Mouse (Mus musculus) spleen, adult 18-20 months (tissue): ENCODE data around the gene Ankub1.

Experiments
- DNase-seq, 2 experiments: peaks; one replicate each; pipeline ENCODE4 v3.0.0; 2022; ENCODE audit warnings: mixed read lengths in 2 of 2

The Ankub1 gene

GRCm38 (mm10) chr3:57637596-57637995 is 55.0 kb downstream of the Ankub1 start:
- DNase-seq = no peak

- DNase-seq = no peak
Measured at GRCm38 (mm10) chr3:57634763-57635487, 57.7 kb downstream of the Ankub1 start.

- DNase-seq = no peak
Measured at GRCm38 (mm10) chr3:57626954-57627513, 65.6 kb downstream of the Ankub1 start.

GRCm38 (mm10) chr3:57625275-57625997 is 67.2 kb downstream of the Ankub1 start:
- DNase-seq = peak in 1 of 2 experiments; percentile 39

GRCm38 (mm10) chr3:57619718-57620117 is 72.9 kb downstream of the Ankub1 start:
- no peak for DNase-seq

- no peak for DNase-seq
Measured at GRCm38 (mm10) chr3:57615652-57616051, 76.9 kb downstream of the Ankub1 start.

- no peak for DNase-seq
Measured at GRCm38 (mm10) chr3:57612430-57612997, 80.1 kb downstream of the Ankub1 start.

GRCm38 (mm10) chr3:57611776-57612175 is 80.8 kb downstream of the Ankub1 start:
- no peak for DNase-seq
